Mouse (Mus musculus): ENCODE data around the gene Mcm9.
"Not testable (repeated sequence)": the region's sequence is repeated elsewhere in the genome, so short reads cannot be mapped to it uniquely, and the experiment has no call there.

Mcm9 gene

DNA sequence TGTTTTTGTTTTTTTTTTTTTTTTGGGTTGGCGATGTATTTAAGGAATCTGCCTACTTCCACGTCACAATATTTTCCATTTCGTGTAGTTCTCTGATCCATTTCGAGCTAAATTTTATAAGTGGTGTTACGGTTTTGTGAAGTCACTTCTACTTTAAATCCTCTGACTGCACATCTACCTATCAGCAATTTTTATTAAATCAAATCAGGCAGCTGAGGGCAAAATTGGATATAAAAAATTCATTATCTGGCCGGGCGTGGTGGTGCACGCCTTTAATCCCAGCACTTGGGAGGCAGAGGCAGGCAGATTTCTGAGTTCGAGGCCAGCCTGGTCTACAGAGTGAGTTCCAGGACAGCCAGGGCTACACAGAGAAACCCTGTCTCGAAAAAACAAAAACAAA lies at the start of gene Mcm9:
Gene Mcm9, minus strand, starts transcription at position 101 of the 400 bp plus-strand sequence.
- H3K27me3 ChIP-seq (ENCODE audit: control insufficient read depth, insufficient read depth, low read length, poor library complexity, severe bottlenecking), result not testable (repeated sequence)

DNA sequence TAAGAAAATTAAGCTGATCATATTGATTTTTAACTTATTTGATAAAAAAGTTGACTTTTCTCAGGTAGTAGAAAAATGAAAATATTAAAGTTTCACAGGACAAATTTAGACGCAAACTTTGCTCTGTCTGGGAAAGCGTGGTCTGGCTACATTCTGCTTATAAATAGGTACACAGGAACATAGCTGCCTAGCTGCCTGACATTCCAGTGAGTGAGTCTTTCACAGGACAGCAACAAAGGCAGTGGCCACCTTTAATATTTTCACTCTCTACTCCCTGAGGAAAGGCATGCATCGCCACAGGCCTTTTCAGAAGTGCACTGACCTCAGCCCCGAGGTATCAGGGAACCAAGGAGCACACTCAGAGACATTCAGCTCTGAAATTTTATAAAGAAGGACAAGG lies 31.5 kb upstream of the Mcm9 start:
- H3K27me3 ChIP-seq (ENCODE audit: control insufficient read depth, insufficient read depth, low read length, poor library complexity, severe bottlenecking), result no peaks in the 10 kb centered on the region
- no peak for DNase-seq (ENCODE audit: low read depth, low spot score)
- H3K36me3 ChIP-seq (ENCODE audit: control insufficient read depth, insufficient read depth, low read length, poor library complexity, severe bottlenecking), result no peaks in the 10 kb centered on the region

More for the DNA sequence above, at the start of gene Mcm9:
- not testable (repeated sequence) for H3K36me3 ChIP-seq (ENCODE audit: control insufficient read depth, insufficient read depth, low read length, poor library complexity, severe bottlenecking); DNase-seq (ENCODE audit: low read depth, low spot score)

DNA sequence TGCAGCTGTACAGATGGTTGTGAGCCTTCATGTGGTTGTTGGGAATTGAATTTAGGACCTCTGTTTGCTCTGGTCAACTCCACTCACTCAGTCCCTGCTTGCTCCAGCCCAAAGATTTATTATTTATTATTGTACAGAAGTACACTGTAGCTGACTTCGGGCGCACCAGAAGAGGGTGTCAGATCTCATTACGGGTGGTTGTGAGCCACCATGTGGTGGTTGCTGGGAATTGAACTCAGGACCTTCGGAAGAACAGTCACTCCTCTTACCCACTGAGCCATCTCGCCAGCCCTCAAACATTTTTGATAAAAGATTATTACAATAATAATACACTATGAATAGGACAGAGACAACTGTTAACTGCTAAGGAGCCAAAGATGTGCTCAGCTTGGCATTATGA lies 24.0 kb upstream of the Mcm9 start:
- not testable (repeated sequence) for H3K36me3 ChIP-seq (ENCODE audit: control insufficient read depth, insufficient read depth, low read length, poor library complexity, severe bottlenecking); DNase-seq (ENCODE audit: low read depth, low spot score); H3K27me3 ChIP-seq (ENCODE audit: control insufficient read depth, insufficient read depth, low read length, poor library complexity, severe bottlenecking)

DNA sequence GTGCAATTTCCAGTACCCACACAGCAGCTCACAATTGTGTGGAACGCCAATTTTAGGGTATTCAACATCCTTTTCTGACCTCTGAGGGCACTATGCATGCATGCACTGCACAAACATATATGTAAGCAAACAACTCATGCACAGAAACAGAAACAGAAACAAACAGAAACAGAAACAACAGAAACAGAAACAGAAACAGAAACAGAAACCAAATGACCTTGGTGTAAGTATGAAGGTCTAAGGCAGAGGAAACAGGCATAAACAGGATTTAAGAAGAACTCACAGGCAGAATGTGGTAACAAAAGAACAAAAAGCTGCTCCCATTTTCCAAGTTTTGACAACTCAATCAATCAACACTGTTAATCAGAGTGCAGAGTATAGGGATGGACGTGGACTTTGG lies 20.4 kb upstream of the Mcm9 start:
- no peaks in the 10 kb centered on the region for H3K27me3 ChIP-seq (ENCODE audit: control insufficient read depth, insufficient read depth, low read length, poor library complexity, severe bottlenecking)
- DNase-seq (ENCODE audit: low read depth, low spot score), result peak; percentile 19
- no peaks in the 10 kb centered on the region for H3K36me3 ChIP-seq (ENCODE audit: control insufficient read depth, insufficient read depth, low read length, poor library complexity, severe bottlenecking)

DNA sequence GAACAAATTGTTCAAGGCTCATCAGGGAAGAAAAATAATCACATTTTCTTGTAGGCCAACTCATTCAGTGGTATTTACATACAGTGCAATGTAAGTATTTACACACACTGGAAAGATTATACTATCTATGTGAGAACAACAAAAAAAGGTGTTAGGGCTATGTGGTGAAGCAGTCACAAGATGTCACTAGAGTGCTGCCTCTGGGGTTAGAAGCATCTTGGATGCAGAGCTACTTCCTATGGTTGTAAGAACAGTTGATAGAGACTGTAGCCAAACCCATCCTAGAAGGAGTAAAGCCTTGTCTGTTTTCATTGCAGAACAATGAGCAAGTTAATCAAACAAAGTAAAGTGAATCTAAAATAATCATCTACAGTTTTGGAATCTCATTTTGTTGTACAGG lies 11.3 kb upstream of the Mcm9 start:
- H3K36me3 ChIP-seq (ENCODE audit: control insufficient read depth, insufficient read depth, low read length, poor library complexity, severe bottlenecking), result no peaks in the 10 kb centered on the region
- DNase-seq (ENCODE audit: low read depth, low spot score), result peak; percentile 51

DNA sequence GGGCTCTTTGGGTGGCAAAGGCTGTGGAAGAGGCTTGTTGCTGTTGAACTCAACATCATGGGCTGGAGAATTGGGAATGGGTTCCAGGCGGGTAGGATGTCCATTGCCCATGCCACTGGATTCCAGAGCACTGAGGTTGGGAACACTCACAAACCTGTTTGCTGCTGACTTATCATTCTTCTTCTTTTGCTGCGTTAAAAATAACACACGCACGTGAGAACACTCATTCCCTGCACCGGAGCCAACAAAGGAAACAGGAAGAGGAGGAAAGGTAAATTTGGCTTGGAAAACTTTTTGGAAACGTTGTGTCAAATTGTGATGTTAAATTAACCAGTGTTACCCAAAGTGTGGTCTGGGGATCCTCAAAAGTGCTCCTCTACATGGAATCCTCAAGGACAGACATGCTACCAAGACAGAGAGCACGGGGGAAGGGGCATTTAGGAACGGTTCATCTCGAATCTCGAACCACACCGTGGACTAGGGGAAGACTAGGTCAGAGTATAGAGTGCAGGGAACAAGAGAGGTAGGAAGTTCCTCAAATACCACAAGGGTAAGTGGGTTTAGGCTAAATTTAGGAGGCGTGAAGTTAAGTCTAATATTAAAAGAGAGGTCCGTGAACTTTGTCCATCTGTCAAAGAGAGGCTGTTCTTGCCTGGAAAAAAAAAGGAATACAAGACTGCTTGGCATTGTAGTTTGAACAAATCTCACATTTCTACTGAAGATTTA lies 5.2 kb upstream of the Mcm9 start:
- Histone ChIP-seq H3K36me3 (ENCODE audit: control insufficient read depth, insufficient read depth, low read length, poor library complexity, severe bottlenecking) (no peaks in the 10 kb centered on the region), H3K27me3 (ENCODE audit: control insufficient read depth, insufficient read depth, low read length, poor library complexity, severe bottlenecking) (no peaks in the 10 kb centered on the region)
- no peak for DNase-seq (ENCODE audit: low read depth, low spot score)

More for the DNA sequence above, 11.3 kb upstream of the Mcm9 start:
- no peaks in the 10 kb centered on the region for H3K27me3 ChIP-seq (ENCODE audit: control insufficient read depth, insufficient read depth, low read length, poor library complexity, severe bottlenecking)

DNA sequence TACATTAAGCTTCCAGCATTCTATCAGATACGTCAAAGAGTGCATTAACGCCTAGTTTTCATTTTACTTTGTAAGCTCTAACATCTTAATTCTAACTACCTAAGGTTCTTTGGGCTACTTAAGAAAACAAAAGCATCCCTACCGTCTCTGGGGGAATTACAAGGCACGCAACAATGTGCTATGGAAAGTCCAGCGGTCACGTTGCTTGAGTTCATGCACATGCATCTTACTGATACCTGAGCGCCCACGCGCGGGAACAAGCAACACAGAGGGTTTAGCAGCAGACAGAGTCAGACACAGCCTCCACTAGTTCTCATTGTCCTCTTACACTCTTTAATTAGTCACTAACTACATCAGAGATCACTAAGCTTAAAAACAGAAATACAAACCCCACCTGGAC lies 3.9 kb upstream of the Mcm9 start:
- no peaks in the 10 kb centered on the region for H3K36me3 ChIP-seq (ENCODE audit: control insufficient read depth, insufficient read depth, low read length, poor library complexity, severe bottlenecking)
- DNase-seq (ENCODE audit: low read depth, low spot score), result no peak
- no peaks in the 10 kb centered on the region for H3K27me3 ChIP-seq (ENCODE audit: control insufficient read depth, insufficient read depth, low read length, poor library complexity, severe bottlenecking)

DNA sequence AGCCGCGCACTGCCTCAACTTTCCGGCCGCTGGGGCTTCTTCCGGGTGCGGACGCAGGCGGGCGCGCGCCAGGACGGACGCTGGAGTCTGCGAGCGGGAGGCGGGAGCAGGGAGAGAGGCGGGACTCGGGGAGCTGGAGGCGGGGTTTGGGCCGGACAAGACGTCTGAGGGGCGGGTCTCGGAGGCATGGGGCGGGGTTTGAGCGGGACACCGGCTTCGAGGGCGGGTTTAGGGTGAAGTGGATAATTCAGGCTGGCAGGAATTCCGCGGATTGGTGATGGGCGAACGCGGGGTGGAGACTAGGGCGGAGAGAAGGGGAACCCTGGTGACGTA lies 355 bp downstream of the Mcm9 start:
- Histone ChIP-seq H3K36me3 (ENCODE audit: control insufficient read depth, insufficient read depth, low read length, poor library complexity, severe bottlenecking) (no peaks in the 10 kb centered on the region), H3K27me3 (ENCODE audit: control insufficient read depth, insufficient read depth, low read length, poor library complexity, severe bottlenecking) (no peaks in the 10 kb centered on the region)
- DNase-seq (ENCODE audit: low read depth, low spot score), result peak; percentile 97

DNA sequence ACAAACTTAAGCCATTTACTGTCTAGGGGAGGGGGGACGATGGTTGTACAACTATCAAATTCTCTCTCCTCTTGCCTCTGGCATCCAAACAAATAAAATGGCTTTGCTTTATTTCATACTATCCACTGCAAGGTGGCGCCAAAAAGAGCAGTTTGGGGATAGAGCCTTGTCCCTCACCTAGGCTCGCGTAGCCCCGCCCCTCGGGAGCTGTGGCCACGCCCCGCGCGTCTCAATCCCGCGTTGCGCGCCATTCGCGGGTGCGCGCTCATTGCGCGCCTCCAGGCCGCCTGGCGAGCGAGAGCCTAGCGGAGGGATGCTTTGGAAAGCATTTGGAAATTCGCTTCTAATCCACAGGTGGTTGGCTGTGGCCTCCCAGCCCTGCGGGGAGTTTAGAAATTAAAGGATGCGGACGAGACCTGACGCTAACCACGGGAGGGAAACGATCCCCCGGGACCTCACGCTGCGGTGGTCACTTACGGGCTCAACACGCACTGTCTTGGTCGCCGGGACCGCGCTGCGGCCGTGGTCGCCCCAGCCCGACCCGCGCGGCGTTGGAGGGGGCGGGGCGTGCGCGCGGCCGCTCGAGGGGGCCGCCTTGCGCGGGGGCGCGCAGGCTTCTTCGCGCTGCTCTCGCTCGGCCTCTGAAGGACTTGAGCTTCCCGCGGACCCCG lies 857 bp downstream of the Mcm9 start:
- DNase-seq (ENCODE audit: low read depth, low spot score), result peak; percentile 94
- no peaks in the 10 kb centered on the region for H3K27me3 ChIP-seq (ENCODE audit: control insufficient read depth, insufficient read depth, low read length, poor library complexity, severe bottlenecking)
- H3K36me3 ChIP-seq (ENCODE audit: control insufficient read depth, insufficient read depth, low read length, poor library complexity, severe bottlenecking), result no peaks in the 10 kb centered on the region

DNA sequence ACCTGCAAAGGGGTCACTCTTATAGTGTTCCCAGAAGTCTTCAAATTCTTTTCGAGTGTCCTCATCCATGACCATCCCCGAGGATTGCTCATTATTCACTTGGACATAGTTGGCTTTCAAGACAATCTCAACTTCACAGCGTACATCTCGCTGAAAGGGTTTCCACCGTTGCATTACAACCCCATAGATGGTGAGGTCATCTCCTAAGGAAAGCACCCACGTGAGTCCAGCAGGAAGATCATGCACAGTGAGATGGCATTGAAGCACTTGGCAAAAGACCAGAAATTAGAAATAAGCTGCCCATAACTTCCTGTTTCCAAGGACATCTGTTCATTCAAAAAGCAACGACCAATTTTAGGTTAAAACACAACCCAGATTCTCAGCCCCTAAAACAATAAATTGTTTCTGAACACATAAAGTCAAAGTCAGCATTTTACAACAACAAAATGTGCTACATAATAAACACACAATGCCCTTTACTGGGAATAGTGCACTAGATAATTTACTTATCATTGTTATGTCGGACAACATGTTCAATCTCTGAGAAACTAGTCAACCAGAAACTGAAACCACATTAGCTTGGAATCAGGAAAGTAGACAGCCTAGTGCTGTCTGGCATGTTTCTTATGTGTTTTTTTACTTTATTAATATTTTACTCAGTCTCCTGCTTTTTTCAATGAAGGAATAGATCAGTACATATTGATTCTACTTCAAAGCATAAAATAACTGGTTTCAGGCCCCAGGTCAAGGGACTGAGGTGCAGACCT lies 14.2 kb downstream of the Mcm9 start:
- Histone ChIP-seq H3K27me3 (ENCODE audit: control insufficient read depth, insufficient read depth, low read length, poor library complexity, severe bottlenecking) (no peaks in the 10 kb centered on the region), H3K36me3 (ENCODE audit: control insufficient read depth, insufficient read depth, low read length, poor library complexity, severe bottlenecking) (peaks cover 8% of the 10 kb centered on the region)
- peak; percentile 39 for DNase-seq (ENCODE audit: low read depth, low spot score)

DNA sequence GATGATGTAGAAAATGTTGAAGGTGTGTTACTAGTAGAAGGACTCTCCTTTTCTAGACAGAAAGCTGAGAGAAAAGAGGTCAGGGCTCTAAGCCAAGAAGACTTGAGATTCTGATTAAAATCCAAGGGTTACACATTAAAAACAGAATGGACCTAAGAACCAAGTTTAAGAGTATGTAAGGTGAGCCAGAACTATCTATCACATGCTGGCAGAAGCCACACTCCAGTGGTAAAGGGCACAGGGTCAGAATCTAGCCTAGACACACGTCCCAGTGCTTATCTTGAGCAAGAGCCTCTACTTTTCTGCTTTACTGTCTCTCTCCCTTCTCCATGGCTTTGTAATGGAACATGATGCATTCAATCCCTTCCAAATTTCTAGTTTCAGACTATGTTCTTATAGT lies 16.3 kb downstream of the Mcm9 start:
- no peak for DNase-seq (ENCODE audit: low read depth, low spot score)
- Histone ChIP-seq H3K27me3 (ENCODE audit: control insufficient read depth, insufficient read depth, low read length, poor library complexity, severe bottlenecking) (no peaks in the 10 kb centered on the region), H3K36me3 (ENCODE audit: control insufficient read depth, insufficient read depth, low read length, poor library complexity, severe bottlenecking) (peaks cover 11% of the 10 kb centered on the region)

DNA sequence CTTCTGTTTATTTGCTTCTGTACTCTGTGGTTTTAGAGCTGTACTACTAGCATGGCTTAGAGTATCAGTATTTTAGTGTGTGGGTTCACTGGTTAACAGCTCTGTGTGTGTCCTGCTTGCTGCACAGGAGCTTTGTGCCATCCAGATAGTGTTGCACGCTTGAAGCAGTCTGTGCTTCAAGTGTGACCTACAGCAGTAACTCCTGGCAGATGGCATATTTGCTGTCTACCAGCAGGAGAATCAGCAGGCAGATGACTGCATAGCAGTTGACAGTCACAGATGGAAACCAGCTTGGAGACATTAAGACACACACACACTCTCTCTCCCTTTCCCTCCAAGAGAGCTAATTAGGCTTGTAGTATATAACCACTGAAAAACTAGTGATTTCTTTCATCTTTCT lies 18.1 kb downstream of the Mcm9 start:
- no peak for DNase-seq (ENCODE audit: low read depth, low spot score)
- peaks cover 13% of the 10 kb centered on the region for H3K36me3 ChIP-seq (ENCODE audit: control insufficient read depth, insufficient read depth, low read length, poor library complexity, severe bottlenecking)
- no peaks in the 10 kb centered on the region for H3K27me3 ChIP-seq (ENCODE audit: control insufficient read depth, insufficient read depth, low read length, poor library complexity, severe bottlenecking)

DNA sequence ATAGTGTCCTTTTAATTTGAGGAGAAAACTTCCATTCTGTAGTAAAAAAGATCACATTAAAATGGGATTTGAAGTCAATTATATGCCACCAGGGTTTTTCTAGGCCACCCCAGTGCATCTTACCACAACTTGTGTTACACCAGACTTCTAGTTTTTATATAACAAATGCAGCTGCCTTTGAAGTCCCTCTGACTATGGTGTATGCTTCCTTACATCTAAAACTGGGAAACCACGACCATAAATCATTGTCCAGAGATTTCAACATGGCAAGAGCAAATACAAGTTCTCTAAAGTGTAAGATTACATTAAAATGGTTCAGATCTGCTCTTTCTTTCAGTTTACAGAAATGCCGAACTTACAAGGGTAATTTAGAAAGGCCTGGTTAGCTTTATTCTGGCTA lies 22.0 kb downstream of the Mcm9 start:
- Histone ChIP-seq H3K36me3 (ENCODE audit: control insufficient read depth, insufficient read depth, low read length, poor library complexity, severe bottlenecking) (peaks cover 14% of the 10 kb centered on the region), H3K27me3 (ENCODE audit: control insufficient read depth, insufficient read depth, low read length, poor library complexity, severe bottlenecking) (no peaks in the 10 kb centered on the region)
- no peak for DNase-seq (ENCODE audit: low read depth, low spot score)

DNA sequence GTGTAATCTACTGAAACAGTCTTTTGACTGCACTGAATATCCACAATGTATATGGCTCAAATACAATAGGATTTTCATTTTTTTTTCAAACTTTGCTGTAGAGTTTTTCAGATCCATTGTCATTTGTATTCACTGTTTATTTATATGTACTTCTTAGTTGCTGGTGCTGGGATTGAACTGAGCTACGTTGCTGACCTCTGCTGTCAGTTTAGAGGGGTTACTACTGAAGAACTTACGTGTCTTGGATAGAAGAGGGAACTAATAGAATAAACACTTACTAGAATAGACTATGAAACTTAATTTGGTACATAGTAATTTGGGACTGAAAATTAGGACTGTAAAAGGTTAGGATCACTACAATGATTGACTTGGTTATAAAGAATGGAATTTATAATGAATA lies 24.9 kb downstream of the Mcm9 start:
- no peaks in the 10 kb centered on the region for H3K27me3 ChIP-seq (ENCODE audit: control insufficient read depth, insufficient read depth, low read length, poor library complexity, severe bottlenecking)
- DNase-seq (ENCODE audit: low read depth, low spot score), result peak; percentile 33

DNA sequence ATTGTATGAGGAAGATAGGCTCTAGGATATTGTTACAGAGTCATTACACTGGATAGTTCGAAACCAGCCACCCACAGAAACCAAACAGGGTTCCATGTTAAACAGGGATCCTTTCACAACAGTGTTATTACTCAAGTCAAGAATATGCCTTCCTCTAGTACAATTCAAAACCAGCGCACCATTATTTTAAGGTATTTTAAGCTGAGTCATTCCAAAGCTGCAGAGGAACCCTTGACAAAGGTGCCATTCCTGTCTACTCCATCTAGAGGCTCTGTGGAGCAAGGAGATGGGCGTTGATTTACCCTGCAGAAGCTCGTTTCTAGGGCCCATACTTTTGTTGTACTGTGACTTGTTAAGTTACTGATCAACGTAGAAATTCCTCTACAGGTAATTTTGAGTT lies 31.4 kb downstream of the Mcm9 start:
- DNase-seq (ENCODE audit: low read depth, low spot score), result peak; percentile 24

More for the DNA sequence above, 24.9 kb downstream of the Mcm9 start:
- peaks cover 12% of the 10 kb centered on the region for H3K36me3 ChIP-seq (ENCODE audit: control insufficient read depth, insufficient read depth, low read length, poor library complexity, severe bottlenecking)

More for the DNA sequence above, 31.4 kb downstream of the Mcm9 start:
- Histone ChIP-seq H3K27me3 (ENCODE audit: control insufficient read depth, insufficient read depth, low read length, poor library complexity, severe bottlenecking) (no peaks in the 10 kb centered on the region), H3K36me3 (ENCODE audit: control insufficient read depth, insufficient read depth, low read length, poor library complexity, severe bottlenecking) (no peaks in the 10 kb centered on the region)
